Mouse (Mus musculus) thymus, adult 2 months (tissue): ENCODE measurements at regions not wholly inside any gene's neighbourhood (a gene's known extent, or its start where the extent isn't known, plus 50 kb on each side); places are given as distances from the start of the nearest gene placed in this dataset.

ENCODE experiments used
- CTCF ChIP-seq: fragments of 200-500 bp; IDR thresholded peaks from 2 replicates; pipeline ENCODE4 v1.5.1; 2012; ENCODE audit warnings: mild to moderate bottlenecking, control low read depth, low read length, moderate library complexity, borderline replicate concordance; ENCODE audit not compliant: control insufficient read depth, poor library complexity, insufficient read depth; ENCODE audit errors: extremely low read depth
- POLR2A ChIP-seq: fragments of 200-500 bp; IDR thresholded peaks from 2 replicates; pipeline ENCODE4 v1.6.1; 2012; ENCODE audit warnings: mild to moderate bottlenecking, low read length, control low read depth, moderate library complexity; ENCODE audit not compliant: control insufficient read depth, poor library complexity, insufficient read depth; ENCODE audit errors: extremely low read depth

- TF ChIP-seq CTCF (no peak), POLR2A (no peak)
These were observed 74.5 kb upstream of the Mtap start for GRCm38 (mm10) chr4:89062384-89062783.
